Mouse (Mus musculus): Measurements from ENCODE around the gene St3gal5.
A peak's percentile ranks its signal among the peaks of the same experiment; 100 is the strongest.

- no peak for TF ChIP-seq POLR2A (IDR thresholded peaks at IDR 0.05; ENCODE audit: low read depth, low read length)
- peak; percentile 98 for TF ChIP-seq CTCF (conservative IDR thresholded peaks at IDR 0.05; ENCODE audit: insufficient read depth, insufficient read length, low read depth, low read length)
These were observed 67.2 kb downstream of the St3gal5 start for GRCm38 (mm10) chr6:72164321-72165275.
